Mouse (Mus musculus) forebrain, embryonic 14.5 days (tissue): ENCODE results near the gene Taar7d. TPM values are rescaled to one million over a fixed set of nuclear protein-coding genes. Genes with fewer than 3 reads are reported as not detected.
"Not testable (repeated sequence)": the region's sequence is repeated elsewhere in the genome, so short reads cannot be mapped to it uniquely, and the experiment has no call there.

ENCODE experiments used
- ATAC-seq: fragments of 200-750 bp; cut with Nextera tagmentation; 2 replicates; pipeline ENCODE4 v1.8.0; 2017; ENCODE audit warnings: mild to moderate bottlenecking, moderate library complexity
- DNase-seq: peaks from one replicate; pipeline ENCODE4 v3.0.0-alpha.2; 2015; ENCODE audit warnings: low spot score
- H3K27ac ChIP-seq: fragments of 300-500 bp; sonication (generic); 2 replicates; pipeline ENCODE4 v1.5.1; 2014; ENCODE audit warnings: low read depth, mild to moderate bottlenecking, control low read depth, low read length, moderate library complexity
- H3K27me3 ChIP-seq: fragments of 300-500 bp; sonication (generic); replicated peaks from 2 replicates; pipeline ENCODE4 v1.6.1; 2014; ENCODE audit warnings: low read length, control low read depth, mixed read lengths; ENCODE audit not compliant: control insufficient read depth, insufficient read depth
- H3K36me3 ChIP-seq: fragments of 300-500 bp; sonication (generic); 2 replicates; pipeline ENCODE4 v1.6.1; 2014; ENCODE audit warnings: low read length, control low read depth; ENCODE audit not compliant: control insufficient read depth, insufficient read depth
- H3K4me1 ChIP-seq: fragments of 300-500 bp; sonication (generic); 2 replicates; pipeline ENCODE4 v1.6.1; 2014; ENCODE audit warnings: antibody characterized with exemption, low read length, control low read depth; ENCODE audit not compliant: control insufficient read depth, insufficient read depth
- H3K4me2 ChIP-seq: fragments of 300-500 bp; sonication (generic); 2 replicates; pipeline ENCODE4 v1.6.1; 2014; ENCODE audit warnings: mild to moderate bottlenecking, control low read depth, low read length
- H3K4me3 ChIP-seq: fragments of 300-500 bp; sonication (generic); 2 replicates; pipeline ENCODE4 v1.5.1; 2014; ENCODE audit warnings: low read depth, low read length, control low read depth
- H3K9ac ChIP-seq: fragments of 300-500 bp; sonication (generic); 2 replicates; pipeline ENCODE4 v1.6.1; 2014; ENCODE audit warnings: mild to moderate bottlenecking, low read length, control low read depth, moderate library complexity
- H3K9me3 ChIP-seq: fragments of 300-500 bp; sonication (generic); replicated peaks from 2 replicates; pipeline ENCODE4 v1.6.1; 2016; ENCODE audit warnings: low read length, control low read depth, mixed read lengths; ENCODE audit not compliant: control insufficient read depth
- WGBS: fragments of 180-500 bp; shearing (Covaris S2); extraction: QIAGEN DNeasy Blood & Tissue Kit; methylation state at CpG from one replicate; pipeline ENCODE4 v1.1.7; 2014; 5-methylcytosine and 5-hydroxymethylcytosine counted together
- polyA plus RNA-seq: library from polyadenylated mRNA; unstranded; fragments of >200 nt; fragmentation: Nextera tagmentation; extraction: Ambion mirVana; gene quantifications from 2 replicates; pipeline ENCODE4 v1.2.1, GENCODE M21; 2014

Gene Taar7d
- polyA plus RNA-seq, 1 experiment from 2014 or later: not detected

DNA sequence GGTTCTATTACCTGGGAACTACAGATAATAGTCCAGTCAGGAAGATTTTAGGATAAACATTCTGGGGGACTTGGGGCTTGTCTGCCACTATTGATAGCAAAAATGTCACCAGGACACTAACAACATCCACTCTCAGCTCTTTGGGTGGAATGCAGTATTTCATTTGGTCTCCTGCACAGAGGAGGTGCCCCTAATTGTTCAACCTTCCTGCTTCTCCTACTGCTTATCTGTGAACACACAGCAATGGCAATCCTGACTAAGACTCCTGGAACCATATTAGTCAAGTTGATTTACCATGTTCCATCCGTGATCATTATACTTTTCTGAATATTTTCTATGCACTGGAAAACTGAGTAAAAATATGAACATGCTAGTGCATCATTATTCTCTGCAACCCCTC, 18.9 kb upstream of the Taar7d start:
- 94% methylated on average over 1 of the region's 1 CpGs for WGBS
- Histone ChIP-seq H3K4me1 (no peaks in the 10 kb centered on the region), H3K36me3 (no peaks in the 10 kb centered on the region), H3K4me2 (no peak overlapping the region), H3K9ac (no peak overlapping the region), H3K27me3 (no peaks in the 10 kb centered on the region), H3K4me3 (no peak overlapping the region), H3K27ac (no peak overlapping the region), H3K9me3 (no peaks in the 10 kb centered on the region)
- DNase-seq (no peak), ATAC-seq (no peak)

DNA sequence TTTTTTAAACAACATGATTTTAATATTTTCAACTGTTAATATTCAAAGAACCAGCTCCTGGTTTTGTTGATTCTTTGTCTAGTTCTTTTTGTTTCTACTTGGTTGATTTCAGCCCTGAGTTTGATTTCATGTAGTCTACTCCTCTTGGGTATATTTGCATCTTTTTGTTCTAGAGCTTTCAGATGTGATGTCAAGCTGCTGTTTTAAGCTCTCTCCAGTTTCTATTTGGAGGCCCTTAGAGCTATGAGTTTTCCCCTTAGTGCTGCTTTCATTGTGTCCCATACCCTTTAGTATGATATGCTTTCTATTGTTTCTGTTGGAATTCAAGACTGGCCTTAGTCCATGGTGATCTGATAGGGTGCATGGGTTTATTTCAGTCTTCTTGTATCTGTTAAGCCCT, 4.3 kb downstream of the Taar7d start:
- Histone ChIP-seq H3K4me2 (no peak overlapping the region), H3K27ac (no peak overlapping the region), H3K27me3 (no peaks in the 10 kb centered on the region), H3K9me3 (no peaks in the 10 kb centered on the region), H3K4me3 (no peak overlapping the region), H3K36me3 (no peaks in the 10 kb centered on the region), H3K9ac (no peak overlapping the region), H3K4me1 (no peaks in the 10 kb centered on the region)
- ATAC-seq (no peak), DNase-seq (no peak)

DNA sequence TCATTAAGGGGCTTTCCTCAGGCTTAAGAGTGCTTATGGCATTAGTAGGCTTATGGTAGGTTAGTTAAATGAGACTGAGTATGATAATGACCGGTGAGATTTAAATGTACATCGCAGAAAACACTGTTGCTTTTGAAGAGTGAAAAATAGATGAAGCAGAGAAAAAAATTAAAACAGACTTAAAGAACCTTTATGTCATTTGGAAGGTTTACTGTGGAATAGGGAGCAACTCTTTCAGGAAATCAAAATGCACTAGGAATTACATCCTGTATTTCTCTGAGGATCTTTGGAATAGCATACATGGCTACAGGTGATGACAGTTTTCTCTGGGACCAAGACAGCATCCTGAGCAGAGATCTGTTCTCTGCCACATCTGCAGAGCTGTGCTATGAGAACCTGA, 10.3 kb downstream of the Taar7d start, which contains the start of gene Taar7e:
TSS of gene Taar7e (plus strand) at position 301 of the 400 bp plus-strand sequence.
- Histone ChIP-seq H3K9me3 (no peaks in the 10 kb centered on the region), H3K4me1 (no peaks in the 10 kb centered on the region), H3K36me3 (no peaks in the 10 kb centered on the region), H3K9ac (no peak within 1 kb of the TSS), H3K4me3 (no peak within 1 kb of the TSS), H3K27ac (no peak within 1 kb of the TSS), H3K4me2 (no peak within 1 kb of the TSS), H3K27me3 (no peaks in the 10 kb centered on the region)
- DNase-seq (no peak), ATAC-seq (no peak)
- WGBS: 86% methylated on average over 2 of the region's 2 CpGs

DNA sequence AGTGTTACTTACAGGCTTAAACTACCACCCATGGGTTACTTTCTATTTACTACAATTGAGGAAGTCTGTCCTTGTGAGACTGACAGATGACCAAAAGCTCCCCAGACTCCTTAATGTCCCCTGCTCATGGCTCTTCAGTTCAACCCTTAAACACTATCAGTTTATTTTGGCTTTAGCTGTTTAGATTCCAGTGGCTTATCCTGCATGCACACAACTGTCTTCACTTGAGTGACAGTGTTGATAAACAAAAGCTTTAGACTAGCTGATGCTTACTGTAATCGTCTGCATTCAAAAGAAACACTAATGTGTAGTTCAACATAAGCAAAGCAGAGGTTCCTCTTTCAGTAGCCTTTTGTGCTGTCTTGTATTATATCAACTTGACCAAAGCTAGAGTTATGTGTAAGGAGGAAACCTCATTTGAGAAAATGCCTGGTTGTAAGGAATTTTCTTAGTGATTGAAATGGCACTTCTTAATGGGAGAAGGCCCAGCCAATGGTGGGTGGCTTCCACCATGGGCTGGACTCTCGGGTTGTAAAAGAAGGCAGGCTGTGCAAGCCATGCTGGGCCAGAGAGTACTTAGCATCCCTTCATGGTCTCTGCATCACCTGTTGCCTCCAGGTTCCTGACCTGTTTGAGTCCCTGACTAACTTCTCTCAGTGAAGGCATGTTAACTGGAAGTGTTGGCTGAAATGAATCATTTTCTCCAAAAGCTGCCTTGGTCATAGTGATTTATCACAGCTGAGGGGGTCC, 13.3 kb downstream of the Taar7d start:
- no peak overlapping the region for H3K4me3 ChIP-seq
- no peaks in the 10 kb centered on the region for H3K27me3 ChIP-seq
- no peaks in the 10 kb centered on the region for H3K36me3 ChIP-seq
- ATAC-seq (no peak), DNase-seq (no peak)
- H3K27ac ChIP-seq: no peak overlapping the region
- H3K4me2 ChIP-seq: no peak overlapping the region
- 63% methylated on average over 2 of the region's 2 CpGs for WGBS
- H3K4me1 ChIP-seq: no peaks in the 10 kb centered on the region
- H3K9ac ChIP-seq: no peak overlapping the region
- H3K9me3 ChIP-seq: no peaks in the 10 kb centered on the region

DNA sequence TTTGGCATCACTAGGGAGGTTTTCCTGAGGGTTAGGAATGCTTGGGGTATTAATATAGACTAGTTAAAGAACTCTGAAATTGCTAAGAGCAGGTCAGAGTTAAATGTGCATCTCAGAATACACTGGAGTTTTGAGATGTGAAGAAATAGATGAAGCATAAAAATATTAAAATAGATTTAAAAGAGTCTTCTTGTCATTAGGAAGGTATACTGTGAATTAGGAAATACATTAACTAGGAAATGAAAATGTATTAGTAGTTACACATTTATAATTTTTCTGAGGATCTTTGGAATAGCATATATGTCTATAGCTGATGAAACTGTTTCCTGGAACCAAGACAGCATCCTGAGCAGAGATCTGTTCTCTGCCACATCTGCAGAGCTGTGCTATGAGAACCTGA, 22.2 kb downstream of the Taar7d start, which contains the start of gene Taar7f:
TSS of gene Taar7f (plus strand) at position 301 of the 400 bp plus-strand sequence.
- ATAC-seq: no peak
- Histone ChIP-seq H3K4me1 (no peaks in the 10 kb centered on the region), H3K9me3 (no peaks in the 10 kb centered on the region), H3K36me3 (no peaks in the 10 kb centered on the region), H3K27ac (no peak within 1 kb of the TSS), H3K27me3 (no peaks in the 10 kb centered on the region), H3K4me2 (no peak within 1 kb of the TSS), H3K9ac (no peak within 1 kb of the TSS), H3K4me3 (no peak within 1 kb of the TSS)
- DNase-seq: no peak

DNA sequence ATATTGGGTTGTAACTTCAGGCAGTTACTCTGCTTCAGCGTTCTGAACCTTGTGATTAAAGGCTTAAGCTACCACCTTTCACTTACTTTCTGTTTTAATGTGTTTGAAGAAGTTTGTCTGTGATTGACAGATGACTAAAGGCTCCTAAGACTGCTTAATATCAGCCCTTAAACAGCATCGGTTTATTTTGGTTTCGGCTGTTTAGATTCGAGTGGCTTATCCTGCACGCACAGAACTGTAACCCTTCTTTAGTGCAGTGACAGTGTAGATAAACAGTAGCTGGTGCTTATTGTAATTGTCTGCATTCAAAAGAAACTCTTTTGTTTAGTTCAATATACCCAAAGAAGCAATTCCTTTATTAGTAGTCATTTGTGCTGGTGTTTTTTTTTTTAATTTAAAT, 25.0 kb downstream of the Taar7d start:
- ATAC-seq: no peak
- 73% methylated on average over 5 of the region's 5 CpGs for WGBS

DNA sequence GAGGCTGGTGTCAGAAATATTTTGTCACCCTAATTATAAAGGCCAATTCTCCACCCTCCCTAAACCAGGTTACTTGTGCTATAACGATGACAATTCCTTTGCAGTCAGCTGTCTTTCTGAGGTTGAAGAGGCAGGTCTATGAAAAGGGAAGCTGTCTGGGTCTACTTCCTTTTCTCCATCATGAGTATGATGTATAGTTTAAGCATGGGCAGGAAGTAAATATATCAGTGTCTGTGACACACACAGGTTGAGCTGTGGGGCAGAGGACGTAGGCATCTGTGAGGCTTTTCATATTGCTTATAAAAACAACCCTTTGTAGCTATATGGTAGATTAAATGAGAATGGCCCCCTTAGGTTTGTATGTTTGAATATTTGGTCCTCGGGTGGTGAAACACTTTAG, 32.0 kb downstream of the Taar7d start:
- H3K27ac ChIP-seq: no peak overlapping the region
- no peaks in the 10 kb centered on the region for H3K4me1 ChIP-seq
- 80% methylated on average over 3 of the region's 3 CpGs for WGBS
- DNase-seq (no peak), ATAC-seq (no peak)
- no peaks in the 10 kb centered on the region for H3K9me3 ChIP-seq
- H3K9ac ChIP-seq: no peak overlapping the region
- no peaks in the 10 kb centered on the region for H3K36me3 ChIP-seq
- no peaks in the 10 kb centered on the region for H3K27me3 ChIP-seq
- H3K4me2 ChIP-seq: no peak overlapping the region
- H3K4me3 ChIP-seq: no peak overlapping the region

More for the DNA sequence above, 25.0 kb downstream of the Taar7d start:
- DNase-seq: no peak
- no peaks in the 10 kb centered on the region for H3K36me3 ChIP-seq
- H3K9me3 ChIP-seq: no peaks in the 10 kb centered on the region
- no peak overlapping the region for H3K4me2 ChIP-seq
- no peaks in the 10 kb centered on the region for H3K4me1 ChIP-seq
- H3K27me3 ChIP-seq: no peaks in the 10 kb centered on the region
- H3K27ac ChIP-seq: no peak overlapping the region
- no peak overlapping the region for H3K9ac ChIP-seq
- no peak overlapping the region for H3K4me3 ChIP-seq

DNA sequence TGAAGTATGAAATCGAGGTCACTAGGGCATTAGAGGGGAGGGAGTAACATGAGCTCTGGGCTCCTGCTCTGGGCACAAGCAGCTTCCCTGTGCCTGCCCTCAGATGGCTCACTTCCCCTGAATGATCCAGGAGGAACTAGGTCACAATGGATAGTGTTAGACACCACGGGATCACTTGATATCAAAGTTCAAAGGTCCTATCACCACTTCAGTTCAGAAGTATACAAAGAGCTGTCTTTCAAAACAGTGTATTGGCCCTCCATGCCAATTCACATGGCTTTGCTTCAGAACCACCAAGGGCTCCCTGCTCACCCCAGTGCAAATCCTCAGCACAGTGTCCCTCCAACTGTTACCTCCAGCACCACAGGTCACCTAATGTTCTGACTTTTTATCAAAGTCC, 47.7 kb downstream of the Taar7d start:
- not testable (repeated sequence) for H3K9me3 ChIP-seq, H3K4me3 ChIP-seq, H3K9ac ChIP-seq, H3K4me1 ChIP-seq, H3K27ac ChIP-seq, H3K27me3 ChIP-seq, DNase-seq, H3K36me3 ChIP-seq, H3K4me2 ChIP-seq, ATAC-seq
- 56% methylated on average over 2 of the region's 2 CpGs for WGBS

DNA sequence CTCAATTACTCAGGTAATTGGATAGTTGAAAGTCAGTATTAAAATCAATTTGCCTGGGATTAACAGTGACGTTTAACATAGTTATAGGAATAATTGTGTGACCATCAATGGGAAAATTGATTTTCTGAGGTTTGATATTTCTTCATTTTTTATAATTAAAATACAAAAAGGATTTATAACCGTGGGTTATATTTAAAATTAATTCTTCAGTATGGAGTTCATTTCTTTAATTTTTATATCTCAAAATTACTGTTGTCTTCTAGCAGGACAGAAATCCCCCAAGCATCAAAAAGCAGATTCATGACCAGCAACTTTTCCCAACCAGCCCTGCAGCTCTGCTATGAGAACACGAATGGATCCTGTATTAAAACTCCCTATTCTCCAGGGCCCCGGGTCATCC, 49.2 kb downstream of the Taar7d start, which contains the start of gene Taar8a:
TSS of gene Taar8a (plus strand) at position 301 of the 400 bp plus-strand sequence.
- WGBS: 82% methylated on average over 2 of the region's 4 CpGs
- H3K4me2 ChIP-seq, H3K27ac ChIP-seq, ATAC-seq, H3K4me3 ChIP-seq, H3K36me3 ChIP-seq, H3K4me1 ChIP-seq, H3K9me3 ChIP-seq, H3K9ac ChIP-seq, DNase-seq, H3K27me3 ChIP-seq: not testable (repeated sequence)
